Comparison of ENCODE assay signal across 32 mouse cellular contexts in the genomic region with DNA sequence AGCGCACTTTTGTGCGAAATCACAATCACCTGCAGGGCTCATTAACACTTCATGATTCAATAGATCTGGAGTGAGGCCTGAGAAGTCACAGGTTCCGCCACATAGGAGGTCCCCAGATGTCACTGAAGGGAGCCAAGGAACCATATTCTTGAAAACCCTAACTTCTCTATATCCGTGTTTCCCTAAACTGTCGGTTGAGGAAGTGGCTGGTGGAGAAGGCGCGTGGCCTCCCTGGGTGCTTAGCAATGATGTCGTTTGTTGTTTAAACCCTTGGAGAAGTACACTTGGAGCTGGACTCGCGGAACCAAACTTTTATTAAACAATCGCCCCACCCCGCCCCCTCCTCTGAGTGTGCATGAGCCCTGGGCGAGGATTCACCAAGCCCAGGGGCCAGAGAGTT. TPM values are rescaled to one million over a fixed set of nuclear protein-coding genes. Genes with fewer than 3 reads are reported as not detected.
DNase-seq lines count a peak whose midpoint lies in the region; ATAC-seq lines count a peak whose summit lies in the region.
"Had no signal": no experiment of that assay in that cellular context is flagged by ENCODE, and none has a peak within 500 bp of the region (broad histone marks: within the 10 kb centered on the region; RNA-seq: fewer than 3 reads in every experiment).

No protein-coding gene starts in this region.

- no peaks in the 10 kb centered on the region for H3K9me3 ChIP-seq in heart, embryonic 12.5 days (replicated peaks)
- H3K9me3 ChIP-seq: embryonic facial prominence, embryonic 10.5 days; embryonic facial prominence, embryonic 13.5 days; forebrain, embryonic 12.5 days; forebrain, embryonic 15.5 days; heart, embryonic 13.5 days; hindbrain, embryonic 12.5 days; hindbrain, embryonic 15.5 days had no signal

- peak; percentile 76 for DNase-seq in heart, adult 11 months
- DNase-seq in lung, postnatal 36 days = peak; percentile 29
- DNase-seq in lung, postnatal 4 days = no peak
- no peak for DNase-seq in layer of hippocampus, adult 8-10 months (ENCODE audit: low spot score in 2 of 2)
- DNase-seq: adrenal gland, postnatal 10 days; adrenal gland, postnatal 36 days; cerebellum, adult 11 months; cerebellum, adult 2 months; cerebellum, adult 9-11 months; cerebellum, postnatal 25 days; embryo, embryonic 11 days; gastrocnemius, postnatal 10 days; gastrocnemius, postnatal 36 days; heart, adult 18-20 months; heart, postnatal 14 days; heart, postnatal 4 days had no signal

- H3K4me3 ChIP-seq in heart, embryonic 12.5 days = no peak overlapping the region
- H3K4me3 ChIP-seq: embryonic facial prominence, embryonic 10.5 days; embryonic facial prominence, embryonic 13.5 days; erythroblast, embryonic 14.5 days; forebrain, embryonic 12.5 days; forebrain, embryonic 15.5 days; heart, embryonic 13.5 days; hindbrain, embryonic 12.5 days; hindbrain, embryonic 15.5 days had no signal

- ATAC-seq in heart, embryonic 12.5 days (ENCODE audit: insufficient number of reproducible peaks, low FRiP score) = no peak
- ATAC-seq in megakaryocyte progenitor cell, adult 5-6 weeks (replicated peaks; ENCODE audit: poor library complexity) = peak; percentile 54
- ATAC-seq: activated CD4-positive, CD25-positive, alpha-beta regulatory T cell, adult 4 months; forebrain, embryonic 15.5 days had no signal

- 63% methylated on average over 13 of the region's 13 CpGs for WGBS in heart, embryonic 12.5 days

- H3K27me3 ChIP-seq in heart, embryonic 12.5 days (replicated peaks) = peaks cover 3% of the 10 kb centered on the region; the same call in 1 of the 2 replicates
- H3K27me3 ChIP-seq: embryonic facial prominence, embryonic 13.5 days; forebrain, embryonic 15.5 days; heart, embryonic 13.5 days; hindbrain, embryonic 12.5 days; hindbrain, embryonic 15.5 days had no signal

- H3K27ac ChIP-seq in heart, embryonic 12.5 days (ENCODE audit: poor library complexity, severe bottlenecking) = no peak overlapping the region
- H3K27ac ChIP-seq: embryonic facial prominence, embryonic 10.5 days; embryonic facial prominence, embryonic 13.5 days; forebrain, embryonic 12.5 days; forebrain, embryonic 15.5 days; heart, embryonic 13.5 days; hindbrain, embryonic 12.5 days; hindbrain, embryonic 15.5 days had no signal

- no peak overlapping the region for H3K9ac ChIP-seq in heart, embryonic 12.5 days
- H3K9ac ChIP-seq: embryonic facial prominence, embryonic 13.5 days; forebrain, embryonic 12.5 days; forebrain, embryonic 15.5 days; heart, embryonic 13.5 days; hindbrain, embryonic 12.5 days; hindbrain, embryonic 15.5 days had no signal

- H3K36me3 ChIP-seq in heart, embryonic 12.5 days = peaks cover under 1% of the 10 kb centered on the region; the same call in 1 of the 2 replicates
- H3K36me3 ChIP-seq: embryonic facial prominence, embryonic 13.5 days; forebrain, embryonic 12.5 days; forebrain, embryonic 15.5 days; hindbrain, embryonic 12.5 days; hindbrain, embryonic 15.5 days had no signal

- 0 out of 2 replicates have a peak, but pooled peaks cover 2% of the 10 kb centered on the region for H3K4me1 ChIP-seq in heart, embryonic 12.5 days (replicated peaks)
- H3K4me1 ChIP-seq: embryonic facial prominence, embryonic 10.5 days; forebrain, embryonic 12.5 days; forebrain, embryonic 15.5 days; heart, embryonic 13.5 days; hindbrain, embryonic 12.5 days; hindbrain, embryonic 15.5 days had no signal

- H3K4me2 ChIP-seq in heart, embryonic 12.5 days = no peak overlapping the region
- H3K4me2 ChIP-seq: embryonic facial prominence, embryonic 13.5 days; forebrain, embryonic 12.5 days; forebrain, embryonic 15.5 days; heart, embryonic 13.5 days; hindbrain, embryonic 12.5 days; hindbrain, embryonic 15.5 days had no signal

RNA-seq across cellular contexts. Expression of gene Otp, which starts 26.1 kb away (rescaled TPM):
- polyA plus RNA-seq in heart, embryonic 12.5 days (2016; fragmentation: Nextera tagmentation; extraction: Ambion mirVana) = not detected in 2 replicates
- not detected in 2 replicates for total RNA-seq in megakaryocyte progenitor cell, adult 5-6 weeks (2015)
- not detected in 2 replicates for total RNA-seq in megakaryocyte progenitor cell, adult 5-6 weeks (2017)
- not detected for total RNA-seq in layer of hippocampus, adult 8-10 months (2022)
- total RNA-seq: adrenal gland, adult 18-20 months; adrenal gland, postnatal 10 days; adrenal gland, postnatal 36 days; ES-E14; gastrocnemius, adult 18-20 months; gastrocnemius, postnatal 10 days; gastrocnemius, postnatal 36 days; heart, adult 18-20 months; heart, postnatal 14 days; heart, postnatal 4 days had no signal
- polyA plus RNA-seq: activated CD4-positive, CD25-positive, alpha-beta regulatory T cell, adult 4 months; embryonic facial prominence, embryonic 13.5 days; erythroblast, embryonic 14.5 days; heart, embryonic 13.5 days; heart, embryonic 16.5 days; intestine, embryonic 14.5 days had no signal

Comparison
In these comparisons a context has a peak if more than half of its experiments do, and no peak if none do; other contexts are left out.
1. DNase-seq: peak in heart, adult 11 months (single experiment) and lung, postnatal 36 days (single experiment); none in lung, postnatal 4 days (0 of 2) and layer of hippocampus, adult 8-10 months (0 of 2).